Mouse (Mus musculus) layer of hippocampus, postnatal 36 days (tissue): ENCODE measurements around the gene H2-K1. TPM values are rescaled to one million over a fixed set of nuclear protein-coding genes. Genes with fewer than 3 reads are reported as not detected.

Source experiments
- DNase-seq, 2 experiments: peaks; one replicate each; pipeline ENCODE4 v3.0.0; 2022
- total RNA-seq, 2 experiments: library from RNA; stranded (reverse); gene quantifications; 2 replicates each; pipeline ENCODE4 v1.2.3; 2021

Gene H2-K1
- total RNA-seq, result 10 to 100 TPM; 16.3 to 16.9 TPM

GRCm38 (mm10) chr17:34000150-34000537 lies at the start of gene H2-K1:
TSS of gene H2-K1 (minus strand) at chr17:34000347.
- DNase-seq, result peak; percentile 43 to 54

- no peak for DNase-seq
Observed at GRCm38 (mm10) chr17:34047404-34048050, 47.4 kb upstream of the H2-K1 start.

GRCm38 (mm10) chr17:34045941-34046340 lies 45.8 kb upstream of the H2-K1 start:
- DNase-seq, result no peak

- DNase-seq, result no peak
Observed at GRCm38 (mm10) chr17:34039562-34040450, 39.7 kb upstream of the H2-K1 start.

- DNase-seq, result no peak
Observed at GRCm38 (mm10) chr17:34038878-34039561, 38.9 kb upstream of the H2-K1 start, which contains the start of gene Col11a2. TSS of gene Col11a2 (plus strand) at chr17:34039437.

- DNase-seq, result peak in 1 of 2 experiments; percentile 78
Observed at GRCm38 (mm10) chr17:34038440-34038839, 38.3 kb upstream of the H2-K1 start.

GRCm38 (mm10) chr17:34037241-34037640 lies 37.1 kb upstream of the H2-K1 start:
- DNase-seq, result no peak

- DNase-seq, result no peak
Observed at GRCm38 (mm10) chr17:34036647-34037046, 36.5 kb upstream of the H2-K1 start.

GRCm38 (mm10) chr17:34035517-34035916 lies 35.4 kb upstream of the H2-K1 start:
- no peak for DNase-seq

- no peak for DNase-seq
Observed at GRCm38 (mm10) chr17:34034064-34034463, 33.9 kb upstream of the H2-K1 start.

GRCm38 (mm10) chr17:34033441-34033840 lies 33.3 kb upstream of the H2-K1 start:
- DNase-seq, result no peak

- no peak for DNase-seq
Observed at GRCm38 (mm10) chr17:34032806-34033205, 32.7 kb upstream of the H2-K1 start.

GRCm38 (mm10) chr17:34032174-34032632 lies 32.1 kb upstream of the H2-K1 start:
- peak in 1 of 2 experiments; percentile 74 for DNase-seq

GRCm38 (mm10) chr17:34031465-34032173 lies 31.5 kb upstream of the H2-K1 start, which contains the start of the genes Slc39a7 and Rxrb:
TSS of gene Slc39a7 (minus strand) at chr17:34031682.
TSS of gene Rxrb (plus strand) at chr17:34031812.
- DNase-seq, result peak; percentile 98 to 99

GRCm38 (mm10) chr17:34030861-34031326 lies 30.7 kb upstream of the H2-K1 start:
- no peak for DNase-seq

- no peak for DNase-seq
Observed at GRCm38 (mm10) chr17:34029890-34030595, 29.9 kb upstream of the H2-K1 start.

GRCm38 (mm10) chr17:34029150-34029889 lies 29.2 kb upstream of the H2-K1 start:
- no peak for DNase-seq

GRCm38 (mm10) chr17:34028501-34029149 lies 28.5 kb upstream of the H2-K1 start:
- no peak for DNase-seq

- DNase-seq, result peak; percentile 92
Observed at GRCm38 (mm10) chr17:34027656-34028223, 27.6 kb upstream of the H2-K1 start, which contains the start of gene H2-Ke6. TSS of gene H2-Ke6 (minus strand) at chr17:34028060.
